Mouse (Mus musculus): Measurements from ENCODE around the gene Ankrd36.

DNA sequence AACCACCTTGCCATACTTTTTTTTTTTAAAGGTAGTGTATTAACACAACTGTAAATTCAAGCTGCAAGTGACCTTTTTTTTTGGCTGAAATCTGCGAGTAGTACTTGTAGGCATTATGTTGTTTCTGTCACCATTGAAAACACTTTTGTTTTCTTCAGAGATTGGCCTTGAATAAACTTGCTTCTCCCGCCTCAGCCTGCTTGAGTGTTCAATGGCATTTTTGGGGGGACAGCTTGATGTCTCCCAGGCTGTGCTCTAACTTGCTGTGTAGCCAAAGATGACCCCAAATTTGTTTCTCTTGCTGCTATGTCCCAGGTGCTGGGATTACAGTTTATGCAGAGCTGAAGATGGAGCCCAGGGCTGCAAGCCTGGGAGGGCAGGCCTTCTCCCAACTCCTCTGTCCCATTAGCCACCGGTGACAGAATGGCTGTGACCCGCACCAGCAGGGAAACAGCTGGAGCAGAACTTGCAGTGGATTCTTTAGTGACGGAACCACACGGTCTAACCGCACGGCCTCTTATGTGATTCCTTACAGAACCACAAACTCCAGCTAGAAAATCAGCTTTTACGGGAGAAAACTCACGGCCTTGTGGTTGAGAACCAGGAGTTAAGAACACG is 46.6 kb upstream of the Ankrd36 start:
- TF ChIP-seq CTCF (IDR thresholded peaks at IDR 0.05; ENCODE audit: insufficient read depth, low read length) (no peak), POLR2A (IDR thresholded peaks at IDR 0.05; ENCODE audit: borderline replicate concordance, extremely low read depth, low read depth, low read length) (no peak)
